Mouse (Mus musculus) megakaryocyte-erythroid progenitor cell, adult 5-6 weeks (primary cell): ENCODE data around the gene Crybg2. TPM values are rescaled to one million over a fixed set of nuclear protein-coding genes. Genes with fewer than 3 reads are reported as not detected.

Source experiments
- ATAC-seq: replicated peaks from 2 replicates; pipeline ENCODE4 v1.8.0; 2016; ENCODE audit warnings: mild to moderate bottlenecking, inconsistent platforms; ENCODE audit not compliant: severe bottlenecking, poor library complexity, low FRiP score, low TSS enrichment
- total RNA-seq, 2 experiments: library from RNA; stranded (forward) in 1 of 2; stranded (reverse) in 1 of 2; fragments of 200-1000, 215-1000 nt in 1 of 2; fragments of >200 nt in 1 of 2; fragmentation: Nextera tagmentation in 1 of 2; gene quantifications; 2 replicates each; pipeline ENCODE4 v1.2.3; 2014 to 2017

Gene Crybg2
- total RNA-seq (2014; fragmentation: Nextera tagmentation) (0.55 TPM in 1 of 2 replicates, not detected in the other), total RNA-seq (2017) (0.09 TPM in 1 of 2 replicates, not detected in the other)

DNA sequence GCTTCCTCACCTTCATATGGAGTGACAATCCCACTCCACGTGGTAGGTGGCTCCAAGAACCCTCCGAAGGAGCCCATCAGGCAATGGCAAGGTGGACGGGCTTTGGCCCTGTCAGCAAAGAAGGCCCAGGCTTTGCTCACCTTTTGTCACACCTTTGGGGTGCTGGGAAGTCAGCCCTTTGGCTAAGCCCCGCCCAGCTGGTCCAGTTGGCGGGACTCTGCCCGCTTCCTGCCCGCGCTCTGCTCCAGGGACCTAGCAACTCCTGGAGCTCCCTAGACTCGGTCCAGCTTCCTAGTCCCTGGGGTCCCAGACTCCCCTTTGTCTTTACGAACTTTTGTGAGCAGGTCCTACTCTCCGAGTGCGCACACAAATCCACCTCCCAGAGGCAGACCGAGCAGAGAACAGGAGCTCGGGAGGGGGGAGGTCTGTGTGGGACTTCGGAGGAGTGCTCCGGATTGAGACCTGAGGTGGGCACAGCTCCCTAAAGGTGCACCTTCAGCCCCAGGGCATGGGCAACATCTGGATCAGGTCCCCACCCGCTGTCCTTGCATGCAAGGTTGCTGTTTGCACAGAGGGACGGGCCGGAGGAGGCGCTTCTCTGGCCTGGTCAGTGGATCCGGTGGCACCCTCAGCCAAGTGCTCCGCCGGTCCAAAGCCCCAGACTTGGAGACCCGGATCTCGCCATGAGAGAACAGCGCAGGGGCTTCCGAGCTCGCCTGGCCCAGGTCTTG, at the start of gene Crybg2:
Crybg2 (plus strand) TSS at position 681 of the 731 bp plus-strand sequence.
- no peak for ATAC-seq

DNA sequence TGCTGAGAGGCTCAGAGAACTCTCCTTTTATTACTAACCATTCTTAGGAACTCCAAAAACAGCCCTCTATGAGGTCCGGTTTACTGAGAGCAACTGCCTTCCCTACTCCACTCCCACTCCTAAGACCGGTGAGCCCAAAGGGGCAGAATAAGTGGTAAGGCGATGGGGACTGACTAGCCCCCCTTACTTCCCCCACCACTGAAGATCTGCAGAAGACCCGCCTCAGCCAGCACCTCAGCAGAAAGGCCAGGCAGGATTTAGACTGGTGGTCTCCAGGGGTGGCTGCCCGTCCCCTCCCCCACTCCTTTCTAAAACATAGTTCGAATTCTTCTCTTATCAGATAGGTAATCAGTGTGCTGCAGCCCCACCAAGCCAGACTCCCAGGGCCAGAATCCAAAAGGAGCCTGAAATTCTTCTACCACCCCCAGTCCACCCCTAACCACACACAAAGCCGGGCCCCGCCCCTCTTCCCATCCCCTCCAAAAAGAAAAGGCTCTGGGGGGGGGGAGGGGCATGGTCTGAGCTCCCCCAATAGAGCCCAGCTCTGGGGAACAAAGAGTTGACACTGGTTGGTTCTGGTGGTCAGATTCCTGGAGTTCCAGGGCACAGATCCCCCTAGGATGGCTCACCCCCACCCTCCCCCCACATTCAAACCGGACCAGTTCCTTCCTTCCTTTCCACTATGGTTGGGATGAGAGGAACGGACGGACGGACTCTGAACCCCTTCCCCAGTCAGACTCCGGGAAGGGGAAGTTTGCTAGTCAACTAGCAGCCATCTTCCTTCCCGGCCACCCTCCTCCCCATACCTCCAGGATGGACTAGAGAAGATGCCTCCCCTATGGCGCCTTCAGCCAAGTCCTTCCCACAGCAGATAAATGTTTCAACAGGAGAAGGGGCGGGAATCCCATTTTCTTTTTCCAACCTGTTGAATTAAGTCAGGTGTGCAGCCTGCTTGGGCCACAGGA, 48.9 kb upstream of the Crybg2 start:
- no peak for ATAC-seq

DNA sequence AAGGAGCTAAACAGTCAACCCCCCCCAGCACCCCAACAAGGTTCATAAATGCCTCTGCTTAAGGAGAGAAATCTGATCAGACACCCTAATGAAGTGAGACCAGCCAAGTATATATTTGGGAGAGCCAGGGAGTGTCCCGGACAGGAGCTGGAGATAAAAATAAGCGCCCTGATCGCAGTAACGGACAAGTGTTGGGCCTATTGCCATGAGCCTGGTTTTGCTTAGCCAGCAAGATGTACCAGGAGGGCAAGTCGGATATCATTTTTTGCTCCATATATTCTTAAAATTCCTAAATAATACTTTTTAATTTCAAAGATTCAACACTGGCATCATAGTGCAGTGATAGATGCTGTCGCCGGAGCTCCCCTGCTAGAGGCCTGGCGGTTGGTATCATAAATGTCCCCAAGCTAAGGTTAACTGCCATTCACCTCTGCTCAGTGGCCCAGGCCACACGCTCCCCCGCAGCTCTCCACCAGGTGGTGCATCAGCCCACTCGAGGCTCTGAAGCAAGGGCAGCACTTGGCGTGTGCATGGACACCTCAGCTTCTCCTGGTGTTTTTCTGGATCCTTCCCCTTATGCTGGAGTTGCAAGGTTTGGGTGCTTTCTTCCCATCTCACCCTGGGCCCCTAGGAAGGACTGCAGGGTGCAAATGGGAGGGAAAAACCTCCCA, 47.6 kb upstream of the Crybg2 start:
- ATAC-seq, result peak; percentile 62; the same call in 1 of the 2 replicates

DNA sequence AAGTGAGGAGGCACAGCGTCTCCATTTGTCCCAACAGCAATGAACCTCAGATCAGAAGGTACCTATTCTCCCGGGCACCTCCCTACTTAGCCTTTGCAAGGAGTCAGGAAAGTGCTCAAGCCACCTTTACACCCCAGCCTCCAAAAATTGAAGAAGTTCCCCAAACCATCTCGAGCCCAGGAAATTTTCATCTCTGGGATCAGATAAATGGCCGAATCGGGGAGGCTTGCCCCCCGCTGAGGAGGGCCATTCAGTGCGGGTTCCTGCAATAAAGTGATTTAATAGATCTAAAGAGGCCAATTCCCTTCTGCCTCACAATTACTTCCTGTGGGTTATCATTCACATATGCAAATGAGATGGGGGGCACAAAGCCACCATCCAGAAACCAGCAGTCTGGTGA, 44.4 kb upstream of the Crybg2 start:
- no peak for ATAC-seq

DNA sequence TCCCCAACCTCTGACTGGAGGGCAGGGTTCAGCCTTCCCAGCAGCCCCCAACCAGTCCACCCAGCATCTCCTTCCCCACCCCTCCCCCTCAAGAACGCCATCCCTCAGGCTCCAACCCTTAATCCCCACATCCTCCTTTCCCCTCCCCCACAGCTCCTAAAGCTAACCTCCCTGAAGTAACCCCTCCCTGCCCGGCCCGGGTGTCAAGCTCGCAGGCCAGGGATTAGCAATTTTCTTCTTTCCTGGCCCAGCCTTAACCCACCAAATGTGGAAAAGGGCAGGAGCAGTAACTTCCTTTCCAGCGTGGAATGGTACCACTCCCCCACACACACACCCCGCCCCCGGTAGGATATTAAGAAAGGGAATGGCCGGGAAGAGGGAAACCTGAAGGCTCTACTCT, 43.8 kb upstream of the Crybg2 start:
- ATAC-seq, result no peak

DNA sequence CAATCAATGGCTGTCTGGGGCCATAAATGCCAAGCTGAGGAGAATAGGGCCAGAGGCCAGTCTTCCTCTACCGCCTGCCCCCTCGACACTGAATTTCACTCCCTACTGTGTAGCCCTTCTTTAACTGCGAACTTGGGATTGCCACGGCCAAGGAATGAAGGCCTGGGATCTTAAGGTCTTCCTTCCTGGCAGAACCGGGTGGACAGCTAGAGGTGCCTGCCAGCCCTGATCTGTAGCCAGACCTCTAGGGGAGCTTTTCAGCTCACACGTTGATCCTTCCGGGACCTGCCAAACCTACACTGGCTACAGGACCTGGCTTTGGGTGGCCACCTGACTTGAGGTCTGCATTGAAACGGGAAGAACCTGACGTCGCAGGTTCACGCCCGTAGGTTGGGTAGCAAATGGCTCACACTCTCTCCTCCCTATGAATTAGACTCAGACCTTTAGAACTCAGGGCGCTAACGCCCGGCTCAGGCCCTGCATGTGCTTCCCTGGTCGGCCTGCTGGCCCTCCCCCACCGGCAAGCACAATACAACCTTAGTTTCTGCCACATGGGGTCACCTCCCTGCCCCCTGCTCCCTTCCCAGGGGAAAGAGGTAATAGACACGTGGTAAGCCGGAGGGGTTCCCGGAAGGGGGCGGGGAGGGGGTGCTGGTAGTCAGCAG, 43.3 kb upstream of the Crybg2 start:
- ATAC-seq, result no peak

DNA sequence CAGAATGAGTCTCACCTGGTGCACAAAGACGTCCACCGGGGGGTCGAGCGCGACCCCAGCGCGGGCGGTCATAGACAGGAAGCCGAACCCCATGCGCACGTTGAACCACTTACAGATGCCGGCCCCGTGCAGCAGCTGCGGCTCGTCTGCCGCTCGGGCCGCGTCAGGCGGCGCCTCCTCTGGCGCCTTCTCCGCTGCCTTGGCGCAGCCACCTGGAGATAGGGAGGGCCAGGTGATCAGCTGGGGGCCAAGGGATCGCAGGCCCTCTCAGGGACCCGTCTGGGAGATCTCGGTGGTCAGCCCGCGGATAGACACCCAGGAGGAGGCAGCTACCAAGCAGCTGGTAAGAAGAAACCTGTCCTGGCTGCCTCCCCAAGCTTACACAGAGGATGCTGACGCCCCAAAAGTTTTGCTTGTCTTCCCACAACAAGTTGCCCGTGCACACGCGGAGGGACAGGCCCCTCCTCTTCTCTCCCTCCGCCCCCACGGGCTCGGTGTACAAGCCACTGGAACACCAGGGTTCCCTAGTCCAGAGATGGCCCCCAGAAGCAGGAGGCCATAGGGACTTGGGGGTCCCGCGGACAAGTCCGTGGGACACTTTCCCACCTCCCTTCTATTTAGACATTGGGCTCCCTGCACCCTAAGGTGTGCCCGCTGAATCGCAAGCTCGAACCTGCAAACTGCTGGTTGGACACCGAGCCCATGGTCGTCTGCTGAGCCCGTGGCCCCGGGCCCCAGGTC, 42.4 kb upstream of the Crybg2 start:
- no peak for ATAC-seq

DNA sequence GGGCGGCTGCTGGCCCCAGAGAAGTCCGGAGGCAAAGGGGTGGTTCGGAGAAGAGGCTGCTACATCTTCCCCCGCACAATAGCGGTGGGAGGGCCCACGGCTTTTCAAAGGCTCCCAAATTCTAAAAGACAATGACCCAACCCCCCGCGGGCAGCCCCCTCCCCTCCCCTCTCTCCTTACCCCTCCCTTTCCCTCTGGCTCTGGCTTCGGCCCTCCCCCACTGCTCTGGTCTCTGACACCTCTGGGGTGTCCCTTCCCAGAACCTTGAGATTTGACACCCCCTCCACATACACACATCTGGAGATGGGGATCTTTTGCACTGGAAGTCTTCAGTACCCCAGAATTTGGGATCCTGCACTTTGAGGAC, 41.9 kb upstream of the Crybg2 start, which contains the start of gene Lin28a:
Lin28a (minus strand) TSS at position 63 of the 367 bp plus-strand sequence.
- no peak for ATAC-seq

DNA sequence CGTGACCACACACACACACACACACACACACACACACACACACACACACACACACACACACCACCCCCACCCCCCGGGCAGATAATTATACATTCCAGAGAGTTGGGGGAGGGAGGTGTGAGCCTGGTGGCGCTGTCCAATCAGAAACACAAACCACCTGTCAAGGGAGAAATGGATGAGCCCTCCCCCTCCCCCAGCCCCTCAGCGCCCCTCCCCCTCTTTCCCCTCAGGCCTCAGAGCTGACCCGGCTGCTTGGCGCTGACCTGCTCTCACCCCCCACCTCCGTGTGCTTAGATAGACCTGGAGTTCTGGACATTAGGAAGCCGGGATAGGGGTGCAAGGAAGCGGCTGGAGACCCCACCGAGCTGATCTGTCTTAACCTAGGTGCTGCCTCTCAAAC, 41.4 kb upstream of the Crybg2 start:
- no peak for ATAC-seq

DNA sequence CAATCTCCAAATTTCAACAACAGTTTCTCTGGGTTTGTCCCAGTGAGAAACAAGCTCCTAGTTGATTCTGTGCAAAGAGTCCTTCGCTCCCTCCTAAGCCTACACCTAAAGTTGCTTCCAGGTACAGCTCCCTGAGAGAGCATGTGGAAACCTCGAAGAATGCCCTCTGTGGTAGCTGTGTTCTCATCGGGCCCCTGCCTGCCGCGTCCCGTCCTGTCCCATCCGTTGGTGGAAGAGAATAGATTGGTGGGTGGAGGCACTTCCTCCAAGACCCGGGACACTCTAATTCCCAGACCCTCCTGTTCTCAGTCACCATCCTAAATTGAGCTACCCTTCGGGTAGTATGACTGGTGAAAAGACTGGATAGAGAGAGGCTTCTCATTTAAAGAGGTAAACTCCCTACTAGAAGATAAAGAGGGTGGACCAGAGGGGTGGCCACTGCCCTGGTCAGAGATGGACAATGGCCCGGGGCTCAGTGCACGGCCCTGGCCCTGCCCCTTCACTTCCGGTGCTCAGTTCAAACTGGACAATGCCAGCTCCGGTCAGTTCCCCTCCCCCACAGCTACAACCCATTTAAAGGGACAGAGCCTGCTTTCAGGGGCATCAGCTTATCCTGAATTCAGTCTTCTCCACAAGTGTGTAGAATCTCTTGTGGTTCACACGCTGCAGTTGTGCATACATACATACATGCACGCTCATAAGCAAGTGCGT, 40.8 kb upstream of the Crybg2 start:
- 0 out of 2 replicates have a peak, but pooled peaks have one; percentile 12 for ATAC-seq

DNA sequence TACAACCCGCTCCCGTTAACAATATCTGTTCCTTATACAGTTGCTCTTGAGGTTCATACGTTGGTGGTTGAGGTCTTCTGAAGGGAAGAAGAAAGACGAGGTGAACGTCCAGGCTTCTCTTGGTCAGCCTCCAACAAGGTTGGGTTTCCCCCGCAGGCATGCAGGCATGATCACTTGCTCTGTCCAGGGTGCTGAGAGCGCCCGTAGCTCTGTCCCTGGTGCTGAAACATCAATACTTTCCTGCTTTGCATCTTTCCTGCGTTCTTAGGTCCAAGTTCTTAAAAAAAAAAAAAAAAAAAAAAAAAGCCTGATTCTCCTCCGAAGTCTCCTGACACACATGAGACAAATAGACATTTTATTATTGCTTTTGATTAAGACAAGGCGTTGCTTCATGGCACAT, 40.0 kb upstream of the Crybg2 start:
- ATAC-seq, result no peak; the same call in 1 of the 2 replicates

DNA sequence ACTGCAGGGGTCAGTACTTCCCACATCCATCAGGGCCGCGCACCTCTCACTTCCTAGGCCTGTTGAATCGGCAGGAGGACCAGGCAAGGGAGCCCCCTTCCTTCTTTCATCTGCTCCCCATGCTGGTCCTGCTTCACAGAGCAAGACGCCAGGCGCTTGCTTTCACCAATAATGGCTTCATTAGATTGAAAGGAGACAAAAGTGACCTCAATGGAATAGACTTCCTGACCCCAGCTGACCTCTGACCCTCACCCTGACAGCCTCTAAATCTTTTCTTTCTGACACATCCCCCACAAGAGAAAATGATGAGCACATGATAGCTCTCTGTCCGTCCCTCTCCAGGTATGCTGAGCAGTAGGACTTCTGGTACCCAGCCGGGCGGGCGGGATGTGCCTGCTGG, 34.8 kb upstream of the Crybg2 start:
- no peak for ATAC-seq

DNA sequence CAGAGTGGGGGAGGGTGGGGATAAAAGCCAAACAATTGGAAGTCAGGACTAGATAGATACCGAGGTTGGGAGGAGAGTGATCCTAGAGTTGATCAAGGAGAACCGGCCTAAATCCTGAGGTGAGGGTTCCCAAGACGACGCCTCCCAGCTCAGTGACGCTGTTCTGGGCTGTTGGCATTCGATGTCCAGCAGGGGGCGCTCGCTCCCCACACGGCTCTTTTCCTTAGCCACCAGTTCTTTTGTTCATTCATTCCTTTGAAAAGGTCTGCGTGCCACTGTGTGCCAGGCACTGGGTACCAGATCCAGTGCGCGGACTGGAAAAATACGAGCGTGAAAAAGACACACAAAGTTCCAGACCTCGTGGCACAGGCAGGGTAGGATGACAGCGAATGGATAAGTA, 24.7 kb upstream of the Crybg2 start:
- ATAC-seq, result peak; percentile 68

DNA sequence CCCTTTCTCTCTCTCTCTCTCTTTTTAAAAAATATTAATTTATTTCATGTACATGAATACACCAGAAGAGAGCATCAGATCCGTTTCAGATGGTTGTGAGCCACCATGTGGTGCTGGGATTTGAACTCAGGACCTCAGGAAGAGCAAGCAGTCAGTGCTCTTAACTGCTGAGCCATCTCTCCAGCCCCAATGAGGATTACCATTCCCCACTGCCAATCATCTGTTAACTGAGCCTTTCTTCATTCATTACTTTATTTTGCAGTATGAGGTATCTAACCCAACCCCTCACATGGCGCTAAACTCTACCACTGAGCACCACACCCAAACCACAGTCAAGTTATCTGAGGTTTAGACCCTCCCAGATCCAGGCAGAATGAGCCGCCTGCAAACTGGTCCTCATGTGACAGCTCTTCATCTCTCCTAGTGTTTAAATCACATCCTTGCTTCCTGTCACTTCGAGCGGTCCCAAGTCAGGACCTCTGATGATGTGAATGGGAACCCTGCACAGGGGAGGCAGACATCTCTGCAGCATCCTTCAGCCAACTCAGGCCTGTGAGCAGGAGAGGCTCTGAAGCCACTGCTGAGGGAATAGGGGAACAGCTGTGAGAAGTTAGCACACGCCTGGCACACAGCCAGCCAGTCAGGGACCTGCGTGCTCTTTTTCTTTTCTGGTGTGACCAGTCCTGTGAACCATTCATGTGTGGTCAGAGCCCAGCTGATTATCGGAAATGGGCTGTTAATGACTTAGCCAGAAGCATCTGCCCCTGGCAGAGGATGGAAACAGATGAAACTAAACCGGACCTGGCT, 19.1 kb upstream of the Crybg2 start:
- ATAC-seq, result peak; percentile 73; the same call in 1 of the 2 replicates

DNA sequence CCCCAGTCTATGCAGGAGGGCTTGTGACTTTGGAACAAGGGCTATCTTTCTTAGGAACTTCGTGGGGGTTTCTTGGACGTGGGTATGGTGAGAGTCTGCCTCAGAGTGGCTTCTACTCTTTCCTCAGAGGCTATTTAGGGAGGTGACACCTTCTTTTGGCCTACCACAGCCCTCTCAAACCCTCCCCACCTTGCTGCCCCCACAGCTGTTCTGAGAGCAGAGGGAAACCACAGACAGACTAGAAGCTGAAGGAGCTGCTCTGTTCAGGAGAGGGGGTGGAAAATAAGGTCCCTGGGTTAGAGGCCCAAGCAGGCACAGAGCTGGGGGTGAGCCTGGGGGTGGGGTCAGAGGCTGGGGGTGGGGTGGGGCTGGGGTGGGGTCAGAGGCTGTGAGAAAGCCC, 17.6 kb upstream of the Crybg2 start:
- no peak for ATAC-seq

DNA sequence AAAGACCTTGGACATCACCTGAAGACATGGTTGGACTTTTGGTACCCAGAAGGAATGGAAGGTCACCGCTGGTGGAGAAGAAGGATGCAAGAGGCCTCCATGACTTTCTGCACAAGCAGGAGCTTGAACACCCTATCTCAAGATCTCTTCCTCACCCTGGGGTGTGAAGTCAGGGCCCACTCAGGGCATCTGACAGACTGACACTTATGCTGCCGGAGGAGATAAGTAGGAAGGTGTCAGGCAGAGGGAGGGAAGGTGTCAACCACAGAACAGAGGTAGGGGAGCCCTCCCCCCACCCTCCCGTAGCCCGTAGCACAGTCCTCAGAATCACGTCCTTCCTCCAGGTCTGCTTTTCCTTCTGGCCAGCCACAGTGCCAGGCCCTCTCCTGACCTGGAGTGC, 13.0 kb upstream of the Crybg2 start:
- ATAC-seq, result no peak

DNA sequence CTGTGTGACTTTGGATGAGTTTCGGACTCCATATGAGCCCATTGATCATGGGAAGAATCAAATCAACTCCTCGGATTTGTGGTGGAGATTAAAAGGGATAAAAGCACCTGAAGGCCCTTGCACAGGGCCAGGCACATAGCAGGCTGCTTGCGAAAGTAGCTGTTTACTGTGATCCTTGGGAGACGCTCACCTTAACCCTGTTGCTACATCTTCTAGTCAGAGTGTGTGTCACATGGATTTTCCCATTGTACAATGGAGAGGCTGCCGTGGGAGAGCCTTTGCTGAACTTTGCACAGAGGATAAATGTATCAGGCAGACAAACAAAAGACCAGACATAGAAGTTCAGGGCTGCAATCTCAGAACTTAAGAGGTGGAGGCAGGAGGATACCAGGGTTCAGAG, 8.7 kb upstream of the Crybg2 start:
- no peak for ATAC-seq
